Mouse (Mus musculus) MEL (cell line): ENCODE measurements around the gene Brat1. TPM values are rescaled to one million over a fixed set of nuclear protein-coding genes. Genes with fewer than 3 reads are reported as not detected.

ENCODE experiments used
- DNase-seq: peaks from one replicate; pipeline ENCODE4 v3.0.0; 2011; ENCODE audit warnings: low read depth, low spot score
- H3K27ac ChIP-seq: 2 replicates; pipeline ENCODE4 v1.5.1; 2012; ENCODE audit warnings: low read depth, mild to moderate bottlenecking, control low read depth, low read length, moderate library complexity; ENCODE audit not compliant: control insufficient read depth
- H3K27me3 ChIP-seq, 2 experiments: fragments of 150-350 bp in 1 of 2; sonication (generic) in 1 of 2; 2 replicates each; pipeline ENCODE4 v1.6.1; 2012; ENCODE audit warnings: low read length in 2 of 2, mild to moderate bottlenecking in 2 of 2, improper control_type of control experiment in 1 of 2, moderate library complexity in 1 of 2; ENCODE audit not compliant: insufficient read depth in 2 of 2, control insufficient read depth in 1 of 2
- H3K36me3 ChIP-seq, 2 experiments: 2 replicates each; pipeline ENCODE4 v1.6.1; 2012 to 2014; ENCODE audit warnings: low read length in 2 of 2, improper control_type of control experiment in 1 of 2, inconsistent platforms in 1 of 2, mild to moderate bottlenecking in 1 of 2; ENCODE audit not compliant: insufficient read depth in 2 of 2, control insufficient read depth in 1 of 2
- H3K4me1 ChIP-seq, 2 experiments: fragments of 150-350 bp in 1 of 2; sonication (generic) in 1 of 2; 2 replicates each; pipeline ENCODE4 v1.6.1; 2012; ENCODE audit warnings: low read length in 2 of 2, improper control_type of control experiment in 1 of 2, mild to moderate bottlenecking in 1 of 2; ENCODE audit not compliant: insufficient read depth in 2 of 2, control insufficient read depth in 1 of 2
- H3K4me3 ChIP-seq, 2 experiments: fragments of 150-350 bp in 1 of 2; sonication (generic) in 1 of 2; 2 replicates each; pipeline ENCODE4 v1.5.1; 2012; ENCODE audit warnings: low read depth in 2 of 2, low read length in 2 of 2, mild to moderate bottlenecking in 2 of 2, moderate library complexity in 2 of 2, control low read depth in 1 of 2, improper control_type of control experiment in 1 of 2; ENCODE audit not compliant: control insufficient read depth in 1 of 2, insufficient read depth in 1 of 2
- H3K79me2 ChIP-seq: 2 replicates; pipeline ENCODE4 v1.6.1; 2012; ENCODE audit warnings: mild to moderate bottlenecking, low read length, moderate library complexity; ENCODE audit not compliant: control insufficient read depth, poor library complexity, insufficient read depth
- H3K9ac ChIP-seq: 2 replicates; pipeline ENCODE4 v1.6.1; 2012; ENCODE audit warnings: low read depth, mild to moderate bottlenecking, control low read depth, low read length, moderate library complexity; ENCODE audit not compliant: control insufficient read depth, poor library complexity, severe bottlenecking
- H3K9me3 ChIP-seq: fragments of 150-350 bp; sonication (generic); replicated peaks from 2 replicates; pipeline ENCODE4 v1.6.1; 2012; ENCODE audit warnings: mild to moderate bottlenecking, low read length, improper control_type of control experiment, moderate library complexity; ENCODE audit not compliant: insufficient read depth
- CTCF ChIP-seq, 3 experiments: IDR thresholded peaks in 2 of 3; conservative IDR thresholded peaks in 1 of 3; 2 replicates each; pipeline ENCODE4 v1.5.1; 2011 to 2012; ENCODE audit warnings: low read length in 3 of 3, low read depth in 2 of 3, mild to moderate bottlenecking in 2 of 3, improper control_type of control experiment in 1 of 3, inconsistent platforms in 1 of 3, mixed read lengths in 1 of 3, moderate library complexity in 1 of 3; ENCODE audit not compliant: control insufficient read depth in 1 of 3, insufficient read depth in 1 of 3, poor library complexity in 1 of 3, severe bottlenecking in 1 of 3
- EP300 ChIP-seq, 2 experiments: IDR thresholded peaks; 2 replicates each; pipeline ENCODE4 v1.6.1; 2011; ENCODE audit warnings: improper control_type of control experiment in 2 of 2, low read length in 2 of 2, low read depth in 1 of 2, mild to moderate bottlenecking in 1 of 2
- GATA1 ChIP-seq: IDR thresholded peaks from 2 replicates; pipeline ENCODE4 v1.6.1; 2011; ENCODE audit warnings: low read depth, low read length, improper control_type of control experiment
- HCFC1 ChIP-seq: IDR thresholded peaks from 2 replicates; pipeline ENCODE4 v1.6.1; 2012; ENCODE audit warnings: low read depth, mild to moderate bottlenecking, inconsistent platforms, low read length, improper control_type of control experiment, moderate library complexity
- MAX ChIP-seq: IDR thresholded peaks from 2 replicates; pipeline ENCODE4 v1.6.1; 2011; ENCODE audit warnings: low read length, improper control_type of control experiment
- MAZ ChIP-seq: IDR thresholded peaks from 2 replicates; pipeline ENCODE4 v1.6.1; 2012; ENCODE audit warnings: low read depth, mild to moderate bottlenecking, inconsistent platforms, low read length, improper control_type of control experiment
- MEF2A ChIP-seq: IDR thresholded peaks from 2 replicates; pipeline ENCODE4 v1.6.1; 2014; ENCODE audit warnings: low read depth, mild to moderate bottlenecking, inconsistent platforms, low read length, improper control_type of control experiment; ENCODE audit not compliant: poor library complexity, insufficient replicate concordance, severe bottlenecking; ENCODE audit errors: extremely low read depth
- RAD21 ChIP-seq: IDR thresholded peaks from 2 replicates; pipeline ENCODE4 v1.6.1; 2011; ENCODE audit warnings: mild to moderate bottlenecking, low read depth, low read length, improper control_type of control experiment
- RCOR1 ChIP-seq: IDR thresholded peaks from 2 replicates; pipeline ENCODE4 v1.6.1; 2012; ENCODE audit warnings: low read depth, mild to moderate bottlenecking, inconsistent platforms, low read length, improper control_type of control experiment
- SMC3 ChIP-seq: IDR thresholded peaks from 2 replicates; pipeline ENCODE4 v1.6.1; 2011; ENCODE audit warnings: low read depth, low read length, improper control_type of control experiment
- USF1 ChIP-seq: IDR thresholded peaks from 2 replicates; pipeline ENCODE4 v1.6.1; 2014; ENCODE audit warnings: low read depth, mild to moderate bottlenecking, inconsistent platforms, low read length, improper control_type of control experiment, moderate library complexity
- ZC3H11A ChIP-seq: IDR thresholded peaks from 2 replicates; pipeline ENCODE4 v1.6.1; 2012; ENCODE audit warnings: low read depth, mild to moderate bottlenecking, inconsistent platforms, low read length, improper control_type of control experiment
- ZKSCAN1 ChIP-seq: IDR thresholded peaks from 2 replicates; pipeline ENCODE4 v1.6.1; 2012; ENCODE audit warnings: low read depth, mild to moderate bottlenecking, inconsistent platforms, low read length, improper control_type of control experiment, moderate library complexity
- polyA plus RNA-seq, 2 experiments: library from polyadenylated mRNA; stranded (reverse) in 1 of 2; unstranded in 1 of 2; fragments of >175 nt in 1 of 2; fragments of >200 nt in 1 of 2; gene quantifications; 2 replicates each; pipeline versions ENCODE4 v1.2.1 to v1.2.4; 2012; ENCODE audit warnings: low replicate concordance in 2 of 2, low read depth in 1 of 2; ENCODE audit not compliant: insufficient read length in 2 of 2, insufficient read depth in 1 of 2, missing spikeins in 1 of 2
- total RNA-seq: library from RNA; depleted of rRNA; stranded (reverse); fragments of 300-350 nt; gene quantifications from 2 replicates; pipeline ENCODE4 v1.2.3, GENCODE M21; 2012

Gene Brat1
- total and polyA plus RNA-seq, 3 experiments = 13.7 to 14.2 TPM; not detected in 1

DNA sequence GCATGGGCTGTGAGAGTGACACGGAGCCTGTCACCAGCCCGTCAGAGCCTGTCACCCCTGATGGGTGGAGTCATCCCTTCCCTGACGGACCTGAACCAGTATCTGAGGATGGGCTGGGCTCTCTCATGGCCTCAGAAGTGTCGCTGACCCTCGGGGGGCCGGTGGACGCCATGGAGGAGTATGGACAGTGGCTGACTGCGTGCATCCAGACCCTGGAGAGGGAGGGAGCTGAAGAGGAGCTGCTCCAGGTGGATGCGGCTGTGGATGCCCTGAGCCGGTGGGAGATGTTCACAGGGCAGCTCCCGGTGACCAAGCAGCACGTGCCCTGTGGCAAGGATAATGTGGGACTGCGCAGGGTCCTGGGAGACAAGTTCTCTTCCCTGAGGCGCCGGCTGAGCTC, 47.2 kb downstream of the Brat1 start:
- H3K27me3 ChIP-seq = no peaks in the 10 kb centered on the region
- H3K4me3 ChIP-seq = no peak overlapping the region
- no peak for DNase-seq
- H3K9ac ChIP-seq = no peak overlapping the region
- no peak for TF ChIP-seq SMC3
- TF ChIP-seq MAZ = no peak
- no peaks in the 10 kb centered on the region for H3K9me3 ChIP-seq
- peaks cover 0 to 3% of the 10 kb centered on the region in 2 experiments; a peak in 1 of 4 replicates for H3K36me3 ChIP-seq
- no peak overlapping the region for H3K27ac ChIP-seq
- H3K4me1 ChIP-seq = peaks cover 0 to 14% of the 10 kb centered on the region in 2 experiments; a peak in 2 of 4 replicates
- no peaks in the 10 kb centered on the region for H3K79me2 ChIP-seq

GRCm38 (mm10) chr5:140752639-140753038, 47.8 kb downstream of the Brat1 start:
- Histone ChIP-seq H3K79me2 (no peaks in the 10 kb centered on the region), H3K4me3 (no peak overlapping the region), H3K27me3 (no peaks in the 10 kb centered on the region), H3K36me3 (peaks cover 0 to 3% of the 10 kb centered on the region in 2 experiments; a peak in 1 of 4 replicates), H3K27ac (no peak overlapping the region), H3K4me1 (peaks cover 0 to 14% of the 10 kb centered on the region in 2 experiments; a peak in 2 of 4 replicates), H3K9ac (no peak overlapping the region), H3K9me3 (no peaks in the 10 kb centered on the region)
- peak; percentile 49 for DNase-seq
- peak; percentile 50 to 62 (median 55) for TF ChIP-seq CTCF (IDR thresholded peaks at IDR 0.05 in 2 of 3, conservative IDR thresholded peaks at IDR 0.05 in 1 of 3; ENCODE audit: control insufficient read depth in 1 of 3, insufficient read depth in 1 of 3, low read depth in 2 of 3, low read length in 3 of 3, poor library complexity in 1 of 3, severe bottlenecking in 1 of 3)
- TF ChIP-seq RAD21 = peak; percentile 25
- TF ChIP-seq RCOR1 = no peak
- peak; percentile 21; the same call in 1 of the 2 replicates for TF ChIP-seq SMC3
- no peak for TF ChIP-seq ZKSCAN1

DNA sequence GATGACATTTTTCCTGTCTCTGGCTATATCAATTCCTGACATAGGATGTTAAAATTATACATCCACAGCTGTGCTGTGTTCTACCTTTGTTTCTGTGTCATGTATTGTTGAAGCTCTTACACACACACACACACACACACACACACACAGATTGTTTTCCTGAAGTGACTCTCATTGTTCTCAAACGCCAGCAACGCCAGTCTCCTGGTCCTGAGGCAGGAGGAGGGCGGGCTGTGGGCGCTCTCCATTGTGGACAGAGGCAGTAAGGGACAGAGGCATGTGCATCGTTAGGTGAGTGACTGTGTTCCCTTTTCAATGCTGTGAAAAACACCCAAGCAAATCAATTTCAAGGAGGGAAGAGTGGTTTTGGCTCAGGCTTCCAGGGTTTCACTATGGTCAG, 48.4 kb downstream of the Brat1 start:
- DNase-seq = no peak
- Histone ChIP-seq H3K36me3 (peaks cover 0 to 3% of the 10 kb centered on the region in 2 experiments; a peak in 1 of 4 replicates), H3K27me3 (no peaks in the 10 kb centered on the region), H3K27ac (no peak overlapping the region), H3K79me2 (no peaks in the 10 kb centered on the region), H3K4me3 (no peak overlapping the region), H3K9me3 (no peaks in the 10 kb centered on the region), H3K4me1 (peaks cover 0 to 14% of the 10 kb centered on the region in 2 experiments; a peak in 2 of 4 replicates), H3K9ac (no peak overlapping the region)
- TF ChIP-seq GATA1 (no peak), EP300 (IDR thresholded peaks at IDR 0.05; ENCODE audit: low read depth in 1 of 2, low read length in 2 of 2) (no peak), MAZ (no peak), USF1 (no peak), MEF2A (no peak), MAX (no peak), RAD21 (no peak), ZC3H11A (no peak), HCFC1 (no peak)
